Mouse (Mus musculus) kidney, adult 18-20 months (tissue): ENCODE data around the gene Sp110.
A peak's percentile ranks its signal among the peaks of the same experiment; 100 is the strongest.
"Not testable (repeated sequence)": the region's sequence is repeated elsewhere in the genome, so short reads cannot be mapped to it uniquely, and the experiment has no call there.

Source experiments
- DNase-seq: peaks from one replicate; pipeline ENCODE4 v3.0.0; 2021

The Sp110 gene

GRCm38 (mm10) chr1:85598271-85599012 is at the start of gene Sp110:
Gene Sp110, minus strand, starts transcription at chr1:85598817.
- DNase-seq = not testable (repeated sequence)

- DNase-seq = not testable (repeated sequence)
Measured at GRCm38 (mm10) chr1:85638144-85638543, 39.5 kb upstream of the Sp110 start.

- not testable (repeated sequence) for DNase-seq
Measured at GRCm38 (mm10) chr1:85636936-85637335, 38.3 kb upstream of the Sp110 start.

- DNase-seq = not testable (repeated sequence)
Measured at GRCm38 (mm10) chr1:85618689-85619088, 20.1 kb upstream of the Sp110 start.

GRCm38 (mm10) chr1:85617161-85617560 is 18.5 kb upstream of the Sp110 start:
- not testable (repeated sequence) for DNase-seq

GRCm38 (mm10) chr1:85615819-85616218 is 17.2 kb upstream of the Sp110 start:
- not testable (repeated sequence) for DNase-seq

- not testable (repeated sequence) for DNase-seq
Measured at GRCm38 (mm10) chr1:85615096-85615495, 16.5 kb upstream of the Sp110 start.

GRCm38 (mm10) chr1:85610581-85610980 is 12.0 kb upstream of the Sp110 start:
- DNase-seq = not testable (repeated sequence)

GRCm38 (mm10) chr1:85608361-85608760 is 9.7 kb upstream of the Sp110 start:
- DNase-seq = not testable (repeated sequence)

GRCm38 (mm10) chr1:85604341-85604740 is 5.7 kb upstream of the Sp110 start:
- DNase-seq = not testable (repeated sequence)

- DNase-seq = peak; percentile 26
Measured at GRCm38 (mm10) chr1:85600794-85601193, 2.2 kb upstream of the Sp110 start.

GRCm38 (mm10) chr1:85600078-85600477 is 1.5 kb upstream of the Sp110 start, which contains the start of gene Sp140:
Gene Sp140, plus strand, starts transcription at chr1:85600378.
- not testable (repeated sequence) for DNase-seq

GRCm38 (mm10) chr1:85592526-85592925 is 6.1 kb downstream of the Sp110 start:
- DNase-seq = not testable (repeated sequence)

GRCm38 (mm10) chr1:85588697-85589096 is 9.9 kb downstream of the Sp110 start:
- DNase-seq = not testable (repeated sequence)

- DNase-seq = not testable (repeated sequence)
Measured at GRCm38 (mm10) chr1:85581518-85581917, 17.1 kb downstream of the Sp110 start.

GRCm38 (mm10) chr1:85580578-85580977 is 18.0 kb downstream of the Sp110 start:
- not testable (repeated sequence) for DNase-seq

GRCm38 (mm10) chr1:85580148-85580534 is 18.5 kb downstream of the Sp110 start:
- DNase-seq = not testable (repeated sequence)

- DNase-seq = not testable (repeated sequence)
Measured at GRCm38 (mm10) chr1:85579199-85580147, 19.1 kb downstream of the Sp110 start.

GRCm38 (mm10) chr1:85578372-85579010 is 20.1 kb downstream of the Sp110 start:
- DNase-seq = not testable (repeated sequence)

GRCm38 (mm10) chr1:85575376-85575775 is 23.2 kb downstream of the Sp110 start, which contains the start of gene G530012D18Rik:
Gene G530012D18Rik, plus strand, starts transcription at chr1:85575676.
- not testable (repeated sequence) for DNase-seq

- DNase-seq = not testable (repeated sequence)
Measured at GRCm38 (mm10) chr1:85573554-85573953, 25.1 kb downstream of the Sp110 start.

- DNase-seq = peak; percentile 15
Measured at GRCm38 (mm10) chr1:85555261-85555660, 43.4 kb downstream of the Sp110 start.

GRCm38 (mm10) chr1:85546442-85546841 is 52.2 kb downstream of the Sp110 start:
- DNase-seq = not testable (repeated sequence)
